Mouse (Mus musculus): ENCODE results near the gene Gemin7.

DNA sequence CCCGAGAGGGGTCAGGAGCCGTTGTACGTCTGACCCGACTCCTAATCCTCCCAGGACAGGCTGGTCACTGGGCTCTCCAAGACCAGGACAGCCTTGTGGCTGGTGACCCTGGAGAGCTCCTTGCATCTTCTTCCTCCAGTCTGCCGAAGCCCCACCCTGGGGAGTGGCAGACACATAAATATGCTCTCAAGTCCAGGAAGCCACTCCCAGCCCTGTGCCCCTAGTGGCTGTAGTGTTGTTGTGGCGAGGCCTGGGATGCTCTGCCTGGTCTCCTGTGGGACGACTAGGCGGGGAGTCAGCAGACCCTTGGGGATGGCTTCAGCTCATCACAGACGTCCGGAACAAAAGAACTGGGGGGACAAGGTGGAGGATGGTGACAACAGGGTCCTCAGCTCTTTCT is 46.3 kb downstream of the Gemin7 start:
- peak; percentile 28 for TF ChIP-seq CTCF (IDR thresholded peaks at IDR 0.05; ENCODE audit: low read depth)
- TF ChIP-seq EP300 (IDR thresholded peaks at IDR 0.05; ENCODE audit: low read depth) = no peak

All from liver, postnatal 0 days (tissue).